Mouse (Mus musculus): ENCODE data around the gene Pdrg1. TPM values are rescaled to one million over a fixed set of nuclear protein-coding genes. Genes with fewer than 3 reads are reported as not detected.
A peak's percentile ranks its signal among the peaks of the same experiment; 100 is the strongest.

Gene Pdrg1
- 163 and 187 TPM in 2 replicates for total RNA-seq (2021)
- long read RNA-seq, transcript Pdrg1-201 (5 exons, 1,273 nt) = major isoform, 134 of 149 reads
- long read RNA-seq, partial matches to known transcripts = 2 of 149 reads
- long read RNA-seq, other reads (novel, unspliced or antisense) = 12 of 149 reads

DNA sequence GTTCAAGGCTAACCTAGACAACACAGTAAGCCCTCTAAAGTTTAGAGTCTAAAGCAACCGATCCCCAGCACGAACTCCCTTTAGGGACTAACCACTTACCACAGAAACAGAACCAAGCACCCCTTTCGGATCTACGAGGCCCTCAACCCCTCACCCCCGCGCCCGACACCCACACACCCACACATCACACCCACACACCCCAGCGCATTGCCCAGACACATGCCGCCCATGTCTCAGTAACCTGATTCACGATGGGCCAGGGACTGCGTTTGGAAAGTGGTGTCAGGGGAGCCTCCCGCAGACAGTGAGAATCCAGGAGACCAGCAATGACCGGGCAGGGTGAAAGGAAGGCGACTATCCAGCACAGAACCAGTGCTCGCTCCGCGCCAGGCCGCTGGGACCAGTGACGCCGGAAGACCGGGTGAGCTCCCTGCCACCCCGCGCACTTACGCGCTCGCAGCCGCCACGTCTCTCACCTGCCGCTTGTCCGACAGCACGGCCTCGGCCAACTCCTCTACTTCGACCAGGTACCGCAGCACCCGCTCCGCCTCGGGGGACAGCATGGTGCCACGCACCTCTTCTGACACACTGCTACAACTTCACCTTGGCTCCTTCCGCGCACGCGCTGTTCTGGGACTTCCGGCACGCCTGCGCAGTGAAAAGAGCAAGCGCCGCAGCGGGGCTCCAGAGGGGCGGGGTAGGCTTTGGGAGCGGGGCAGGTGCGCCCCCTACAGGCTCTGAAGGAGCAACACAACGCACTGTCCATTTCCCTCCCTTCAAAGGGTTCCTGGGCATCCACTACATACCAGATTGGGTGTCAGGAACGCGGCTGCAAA lies at the start of gene Pdrg1:
Gene Pdrg1 (minus strand): TSS at position 670 of the 836 bp plus-strand sequence.
- DNase-seq = peak; percentile 97

DNA sequence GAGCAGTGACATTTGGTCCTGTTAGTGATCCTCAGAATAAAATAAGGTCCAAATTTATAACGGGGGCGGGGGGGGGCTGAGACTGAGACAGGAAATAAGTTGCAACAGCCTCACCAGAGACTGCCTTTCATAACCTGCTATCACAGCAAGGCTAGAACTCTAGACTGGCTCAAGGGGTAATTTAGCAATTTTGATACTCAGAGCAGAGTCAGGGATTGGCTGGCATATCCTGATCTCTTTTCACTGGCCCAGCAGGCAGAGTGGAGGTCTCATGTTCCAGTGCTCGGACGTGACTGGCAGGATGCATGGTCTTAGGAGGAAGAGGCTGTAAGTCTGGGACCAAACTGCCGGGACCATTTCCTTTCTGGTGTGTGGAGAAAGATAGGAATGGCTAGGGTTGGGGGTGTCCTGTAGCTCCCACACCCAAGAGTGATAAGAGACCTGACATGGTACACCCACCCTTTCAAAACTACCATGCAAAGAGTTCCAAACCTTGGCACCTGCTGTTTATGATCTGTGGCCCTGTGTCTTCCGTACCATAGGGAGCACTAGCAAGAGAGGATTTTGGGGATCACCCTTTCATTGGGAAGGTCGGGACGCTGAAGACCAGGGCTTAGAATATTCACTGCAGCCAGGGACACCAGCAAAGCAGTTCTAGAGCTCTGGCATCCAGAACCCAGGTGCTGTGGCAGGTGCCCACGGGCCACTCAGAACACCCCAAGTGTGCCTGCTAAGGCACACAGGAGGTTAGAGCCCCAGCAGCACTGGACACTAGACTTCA lies 49.2 kb upstream of the Pdrg1 start:
- no peak for DNase-seq

DNA sequence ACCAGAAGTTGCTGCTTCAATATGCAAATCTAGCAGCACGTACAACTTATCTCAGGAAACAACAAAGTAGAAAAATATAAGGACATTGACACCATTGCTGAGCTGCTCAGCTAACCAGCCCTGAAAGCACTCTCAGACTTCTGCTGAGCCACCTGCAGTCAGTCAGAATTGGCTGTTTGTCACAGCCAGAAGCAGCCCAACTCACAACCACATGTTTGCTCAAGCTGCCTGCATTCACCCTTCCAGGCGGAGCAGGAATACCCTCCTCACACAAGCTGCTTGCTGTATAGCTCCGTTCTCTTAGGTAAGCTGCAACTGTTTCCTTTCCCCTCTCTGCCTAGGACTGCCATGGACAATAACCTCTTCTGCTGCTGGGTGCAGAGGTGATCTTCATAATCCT lies 48.2 kb upstream of the Pdrg1 start:
- no peak for DNase-seq

GRCm38 (mm10) chr2:153060216-153060615 lies 45.0 kb upstream of the Pdrg1 start:
- no peak for DNase-seq

- no peak for DNase-seq
These were observed 43.1 kb upstream of the Pdrg1 start for GRCm38 (mm10) chr2:153058365-153058764.

GRCm38 (mm10) chr2:153055270-153055920 lies 40.2 kb upstream of the Pdrg1 start:
- DNase-seq = no peak

DNA sequence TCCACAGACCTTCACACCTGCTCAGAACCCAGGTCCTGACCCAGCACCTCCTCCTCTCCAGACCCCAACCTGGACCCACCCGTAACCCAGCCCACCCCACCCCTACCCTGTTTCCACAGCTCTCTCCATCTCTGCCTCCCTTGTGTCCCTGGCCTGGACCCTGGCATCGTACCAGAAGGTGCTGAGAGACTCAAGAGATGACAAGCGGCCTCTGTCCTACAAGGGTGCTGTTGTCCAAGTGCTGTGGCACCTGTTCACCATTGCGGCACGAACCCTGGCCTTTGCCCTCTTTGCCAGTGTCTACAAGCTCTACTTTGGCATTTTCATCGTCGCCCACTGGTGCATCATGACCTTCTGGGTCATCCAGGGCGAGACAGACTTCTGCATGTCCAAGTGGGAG lies 38.7 kb upstream of the Pdrg1 start:
- DNase-seq = no peak

- DNase-seq = no peak
These were observed 37.6 kb upstream of the Pdrg1 start for GRCm38 (mm10) chr2:153052700-153053351.

GRCm38 (mm10) chr2:153051537-153051936 lies 36.3 kb upstream of the Pdrg1 start:
- no peak for DNase-seq

GRCm38 (mm10) chr2:153051095-153051494 lies 35.9 kb upstream of the Pdrg1 start:
- DNase-seq = no peak

DNA sequence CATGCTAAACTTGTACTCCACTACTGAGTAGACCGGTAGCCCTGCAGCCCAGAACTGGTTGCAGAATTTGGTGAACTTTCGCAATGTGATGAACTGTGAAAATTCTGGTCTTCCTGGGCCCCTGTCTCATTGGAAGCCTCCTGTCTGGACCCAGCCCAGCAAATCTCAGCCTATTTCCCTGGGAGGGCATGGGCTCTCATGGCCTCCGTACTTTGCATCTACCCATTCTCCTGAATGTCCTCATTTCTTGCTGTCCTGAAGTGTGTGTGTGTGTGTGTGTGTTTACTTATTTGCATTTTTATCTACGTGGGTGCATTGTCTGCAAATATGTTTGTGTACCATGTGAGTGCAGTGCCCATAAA lies 34.8 kb upstream of the Pdrg1 start:
- DNase-seq = no peak

- DNase-seq = peak; percentile 39
These were observed 34.2 kb upstream of the Pdrg1 start for GRCm38 (mm10) chr2:153049288-153049996.

GRCm38 (mm10) chr2:153047828-153048465 lies 32.7 kb upstream of the Pdrg1 start:
- peak; percentile 64 for DNase-seq

DNA sequence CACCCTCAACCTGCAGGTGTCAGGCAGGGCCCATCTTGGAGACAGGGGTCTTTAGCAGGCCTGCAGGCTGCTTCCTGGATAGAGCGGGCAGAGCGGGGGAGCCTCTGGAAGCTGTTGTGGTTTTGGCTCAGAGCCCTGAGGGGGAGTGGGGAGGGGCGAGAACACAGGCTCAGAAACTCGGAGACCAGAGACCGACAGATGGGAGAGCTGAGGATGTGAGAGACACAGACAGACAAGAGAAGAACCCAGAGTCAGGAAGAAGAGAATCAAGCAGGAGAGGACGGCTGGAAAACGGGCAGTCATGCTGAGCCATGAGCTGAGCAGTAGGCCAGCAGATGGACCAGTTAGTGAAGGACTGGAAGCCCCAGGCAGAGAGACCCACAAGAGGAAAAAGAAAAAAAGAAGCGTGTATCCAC lies 30.7 kb upstream of the Pdrg1 start:
- no peak for DNase-seq

- DNase-seq = no peak
These were observed 28.7 kb upstream of the Pdrg1 start for GRCm38 (mm10) chr2:153043886-153044285.

DNA sequence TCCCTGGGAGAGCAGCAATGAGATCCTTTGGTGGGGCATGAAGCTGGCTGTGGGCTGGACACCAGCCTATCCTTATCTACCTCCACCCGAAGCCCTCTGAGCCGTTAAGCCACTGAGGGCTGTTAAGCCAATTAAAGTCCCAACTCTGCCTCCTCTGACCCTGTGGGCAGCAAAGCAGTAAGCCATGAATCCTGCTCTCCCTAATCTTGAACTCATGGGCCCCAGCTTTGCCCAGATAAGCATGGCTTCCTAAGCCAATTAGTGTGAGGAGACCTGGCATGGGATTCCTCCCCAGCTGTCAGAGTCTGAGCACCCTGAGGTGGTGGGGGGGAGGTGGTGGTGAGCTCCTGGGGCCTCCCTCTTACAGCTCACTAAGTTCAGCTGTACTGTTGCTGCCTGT lies 21.5 kb upstream of the Pdrg1 start:
- no peak for DNase-seq

- DNase-seq = no peak
These were observed 18.5 kb upstream of the Pdrg1 start for GRCm38 (mm10) chr2:153033545-153034230.

GRCm38 (mm10) chr2:153032973-153033372 lies 17.7 kb upstream of the Pdrg1 start:
- DNase-seq = no peak

DNA sequence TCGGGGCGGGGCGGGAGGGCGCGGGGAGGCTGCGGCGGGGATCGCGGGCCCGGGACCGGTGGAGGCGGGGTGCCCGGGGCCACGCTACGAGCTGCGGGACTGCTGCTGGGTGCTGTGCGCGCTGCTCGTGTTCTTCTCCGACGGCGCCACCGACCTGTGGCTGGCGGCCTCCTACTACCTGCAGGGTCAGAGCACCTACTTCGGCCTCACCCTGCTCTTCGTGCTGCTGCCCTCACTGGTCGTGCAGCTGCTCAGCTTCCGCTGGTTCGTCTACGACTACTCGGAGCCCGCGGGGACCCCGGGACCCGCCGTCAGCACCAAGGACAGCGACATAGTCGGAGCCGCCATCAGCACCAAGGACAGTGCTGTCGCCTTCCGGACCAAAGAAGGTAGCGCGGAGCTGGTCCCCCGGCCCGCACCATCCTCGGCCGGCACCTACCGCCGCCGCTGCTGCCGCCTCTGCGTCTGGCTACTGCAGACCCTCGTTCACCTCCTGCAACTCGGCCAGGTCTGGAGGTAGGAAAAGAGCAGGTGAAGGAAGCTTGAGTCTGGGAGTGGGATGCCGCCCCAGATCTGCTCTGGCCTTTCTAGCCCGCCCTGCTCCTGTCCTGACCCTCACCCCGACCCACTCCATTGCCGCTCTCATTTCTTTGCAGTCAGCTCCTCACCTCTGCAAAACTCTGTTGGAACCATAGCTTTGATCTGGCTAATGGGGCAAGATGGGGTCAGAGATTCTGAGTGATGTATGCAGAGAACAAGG lies 17.0 kb upstream of the Pdrg1 start:
- DNase-seq = peak; percentile 85
